ENCODE assay signal across 30 mouse cellular contexts in the genomic region with DNA sequence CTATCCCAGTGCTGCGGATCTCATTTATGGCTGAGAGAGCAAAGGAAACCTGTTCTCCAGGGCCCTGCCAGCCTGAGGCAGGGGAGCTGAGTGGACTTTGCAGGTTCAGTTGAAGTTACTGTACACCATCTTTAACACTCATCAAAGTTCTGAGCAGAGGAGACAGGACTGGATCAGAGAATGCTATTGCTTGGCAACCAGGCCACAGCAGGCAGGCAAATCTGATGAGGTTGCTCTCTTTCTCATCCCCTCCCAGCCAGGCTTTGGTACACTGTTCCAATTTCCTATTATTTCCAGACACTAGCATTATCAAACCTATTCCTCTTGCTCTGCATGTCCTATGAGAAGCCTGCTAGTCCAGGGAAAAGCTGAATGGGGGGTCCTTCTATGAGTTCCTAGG. TPM values are rescaled to one million over a fixed set of nuclear protein-coding genes. Genes with fewer than 3 reads are reported as not detected.
"Had no signal": no experiment of that assay in that cellular context is flagged by ENCODE, and none has a peak within 500 bp of the region (broad histone marks: within the 10 kb centered on the region; RNA-seq: fewer than 3 reads in every experiment).

No protein-coding gene starts in this region.

- H3K27me3 ChIP-seq: heart, embryonic 13.5 days; heart, embryonic 15.5 days; hindbrain, embryonic 13.5 days; hindbrain, embryonic 15.5 days; kidney, embryonic 15.5 days; limb, embryonic 12.5 days had no signal

- H3K9me3 ChIP-seq: heart, embryonic 13.5 days; heart, embryonic 15.5 days; hindbrain, embryonic 13.5 days; hindbrain, embryonic 15.5 days; kidney, embryonic 15.5 days; limb, embryonic 10.5 days; limb, embryonic 12.5 days had no signal

- H3K36me3 ChIP-seq: heart, embryonic 13.5 days; heart, embryonic 15.5 days; hindbrain, embryonic 13.5 days; hindbrain, embryonic 15.5 days; kidney, embryonic 15.5 days; limb, embryonic 10.5 days; limb, embryonic 12.5 days had no signal

- H3K9ac ChIP-seq: forebrain, postnatal 0 days; heart, embryonic 13.5 days; heart, embryonic 15.5 days; hindbrain, embryonic 13.5 days; hindbrain, embryonic 15.5 days; kidney, embryonic 15.5 days; limb, embryonic 12.5 days had no signal

- H3K4me2 ChIP-seq: heart, embryonic 11.5 days; heart, embryonic 13.5 days; heart, embryonic 15.5 days; hindbrain, embryonic 13.5 days; hindbrain, embryonic 15.5 days; kidney, embryonic 15.5 days; limb, embryonic 12.5 days; liver, embryonic 11.5 days had no signal

- H3K4me3 ChIP-seq: heart, embryonic 13.5 days; heart, embryonic 15.5 days; hindbrain, embryonic 13.5 days; hindbrain, embryonic 15.5 days; kidney, embryonic 15.5 days; limb, embryonic 10.5 days; limb, embryonic 12.5 days had no signal

- ATAC-seq: hindbrain, postnatal 0 days; intestine, embryonic 16.5 days had no signal

- DNase-seq: gastrocnemius, postnatal 14 days; gastrocnemius, postnatal 36 days; heart, adult 11 months; heart, postnatal 14 days; heart, postnatal 36 days; kidney, adult 11 months; kidney, adult 2 months; kidney, adult 9 months; kidney, postnatal 14 days; kidney, postnatal 36 days; layer of hippocampus, adult 9-11 months; layer of hippocampus, postnatal 36 days; liver had no signal

- H3K4me1 ChIP-seq: heart, embryonic 13.5 days; heart, embryonic 15.5 days; hindbrain, embryonic 15.5 days; kidney, embryonic 15.5 days; limb, embryonic 10.5 days; limb, embryonic 12.5 days had no signal

- H3K27ac ChIP-seq: heart, embryonic 13.5 days; heart, embryonic 15.5 days; hindbrain, embryonic 13.5 days; hindbrain, embryonic 15.5 days; hindbrain, postnatal 0 days; kidney, embryonic 15.5 days; kidney, postnatal 0 days; limb, embryonic 10.5 days; limb, embryonic 12.5 days had no signal

RNA-seq across cellular contexts. Expression of a gene that starts 41.3 kb away (rescaled TPM):
- total RNA-seq: gastrocnemius, adult 18-20 months; gastrocnemius, adult 8-10 months; gastrocnemius, postnatal 36 days; heart, adult 8-10 months; heart, postnatal 14 days; heart, postnatal 36 days; hematopoietic stem cell, adult 5-6 weeks had no signal
